Mouse (Mus musculus) cerebellum, adult 2 months (tissue): ENCODE data around the gene Eef1akmt4.

Experiments
- CTCF ChIP-seq: fragments of 200-500 bp; IDR thresholded peaks from 2 replicates; pipeline ENCODE4 v1.5.1; 2011; ENCODE audit warnings: low read depth, mild to moderate bottlenecking, control low read depth, low read length, moderate library complexity, borderline replicate concordance; ENCODE audit not compliant: insufficient read depth
- POLR2A ChIP-seq: fragments of 200-500 bp; IDR thresholded peaks from 2 replicates; pipeline ENCODE4 v1.6.1; 2011; ENCODE audit warnings: low read length, control low read depth, borderline replicate concordance; ENCODE audit not compliant: insufficient read depth

DNA sequence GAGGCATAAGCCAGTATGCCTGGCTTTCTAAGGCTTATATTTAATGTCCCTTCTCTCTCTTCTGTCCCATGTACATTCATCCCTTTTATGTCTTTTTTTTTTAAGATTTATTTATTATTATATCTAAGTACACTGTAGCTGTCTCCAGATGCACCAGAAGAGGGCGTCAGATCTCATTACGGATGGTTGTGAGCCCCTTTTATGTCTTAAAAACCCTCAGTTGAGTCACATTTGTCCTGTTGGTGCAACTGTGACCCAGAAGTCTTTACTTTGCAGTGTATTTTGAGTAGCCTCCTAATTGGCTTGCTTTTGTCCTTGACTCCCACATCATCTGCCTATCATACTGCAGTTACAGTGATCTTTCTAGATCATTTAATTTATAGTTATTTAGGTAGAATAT lies 41.9 kb downstream of the Eef1akmt4 start:
- no peak for TF ChIP-seq CTCF
- no peak for TF ChIP-seq POLR2A
